Mouse (Mus musculus): Measurements from ENCODE around the gene Il34.

- TF ChIP-seq GATA1 (IDR thresholded peaks at IDR 0.05; ENCODE audit: low read length) (no peak), TAL1 (IDR thresholded peaks at IDR 0.05; ENCODE audit: low read length) (no peak)
Observed at GRCm38 (mm10) chr8:110844941-110845340, 39.2 kb upstream of the Il34 start.

Measured in erythroblast, embryonic 14.5 days (primary cell).